Mouse (Mus musculus) bone marrow, adult 2 months (tissue): ENCODE data around the gene Ap1m1.

ENCODE experiments used
- CTCF ChIP-seq: fragments of 200-500 bp; IDR thresholded peaks from 2 replicates; pipeline ENCODE4 v1.5.1; 2011; ENCODE audit warnings: low read length, control low read depth; ENCODE audit not compliant: control insufficient read depth, insufficient read depth
- POLR2A ChIP-seq: fragments of 200-500 bp; IDR thresholded peaks from 2 replicates; pipeline ENCODE4 v1.6.1; 2011; ENCODE audit warnings: low read depth, mild to moderate bottlenecking, control low read depth, low read length, borderline replicate concordance; ENCODE audit not compliant: control insufficient read depth

DNA sequence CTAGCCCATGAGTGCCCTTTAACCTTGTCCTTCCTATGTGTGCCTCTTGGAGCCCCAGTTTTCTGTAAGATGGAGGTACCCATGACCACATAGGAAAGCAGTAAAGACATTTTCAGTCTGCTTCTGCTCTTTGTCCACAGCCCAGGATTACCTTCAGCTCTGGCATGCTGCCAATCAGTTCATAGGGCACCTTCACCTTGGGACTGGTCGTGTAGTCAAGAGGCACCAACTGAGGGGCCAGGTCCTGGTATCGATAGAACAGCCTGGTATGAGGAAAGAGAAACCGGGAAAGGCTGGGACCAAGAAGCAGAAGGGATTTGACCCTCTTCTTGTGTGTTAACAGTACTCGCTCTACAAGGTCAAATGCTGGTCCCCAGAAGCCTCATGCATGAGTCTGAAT is 29.6 kb upstream of the Ap1m1 start:
- no peak for TF ChIP-seq POLR2A
- TF ChIP-seq CTCF = no peak
